Mouse (Mus musculus): Measurements from ENCODE around the gene Pdzrn3.

The Pdzrn3 gene

GRCm38 (mm10) chr6:101327196-101327595, 50.5 kb downstream of the Pdzrn3 start:
- no peak for DNase-seq

DNA sequence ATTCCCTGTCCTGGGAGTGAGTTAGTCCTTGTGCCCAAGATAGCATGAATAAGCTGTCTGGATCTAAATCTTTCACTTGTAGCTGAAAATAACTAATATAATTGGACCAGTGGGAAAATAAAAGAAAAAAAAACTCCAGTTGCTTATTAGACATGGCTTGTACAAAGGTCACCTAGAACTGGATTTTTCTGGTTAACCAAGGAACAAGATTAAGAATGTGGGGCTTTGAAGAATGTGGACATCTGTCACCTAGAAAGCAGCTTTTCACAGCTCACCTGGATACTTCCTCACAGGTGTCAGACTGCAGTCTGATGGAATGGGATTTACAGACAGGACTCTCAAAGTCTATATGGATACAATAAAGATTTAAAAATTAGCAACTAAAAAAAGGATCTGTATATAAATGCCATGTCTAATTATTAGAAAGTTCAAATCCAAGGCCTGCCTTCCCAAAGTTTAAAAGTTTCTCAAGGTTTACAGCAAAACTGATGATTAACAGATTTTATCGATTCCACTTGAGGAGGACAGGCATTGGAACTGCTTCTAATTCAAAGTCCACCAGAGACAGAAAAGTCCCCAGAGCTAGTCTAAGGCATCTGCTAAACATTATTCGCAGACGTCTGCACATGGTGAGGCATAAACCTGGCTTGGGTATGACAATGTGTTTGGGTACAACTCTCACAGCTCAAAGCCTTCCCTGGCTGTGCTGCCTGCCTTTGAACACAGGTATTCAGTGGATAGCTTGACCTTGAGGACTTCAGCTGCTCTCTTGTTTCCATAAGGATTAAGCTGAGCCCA, 51.7 kb downstream of the Pdzrn3 start:
- no peak for DNase-seq

DNA sequence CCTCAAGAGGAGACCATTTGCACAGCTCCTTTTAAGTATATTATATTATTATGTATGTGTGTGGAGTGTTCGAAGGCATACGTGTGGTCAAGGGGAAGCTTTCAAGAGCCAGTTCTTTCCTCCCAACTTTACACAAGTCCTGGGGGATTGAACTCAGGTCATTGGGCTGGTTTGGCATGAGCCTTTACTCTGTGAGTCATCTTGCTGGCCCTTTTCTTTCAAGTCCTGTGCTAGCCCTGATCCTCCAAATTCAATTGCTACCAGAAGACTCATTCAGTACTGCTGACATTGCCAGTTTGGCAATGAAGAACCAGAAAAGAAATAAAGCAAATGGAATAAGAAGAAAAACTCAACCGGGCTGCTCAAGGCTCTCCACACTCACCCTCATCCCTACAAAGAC, 55.1 kb downstream of the Pdzrn3 start:
- DNase-seq = no peak

GRCm38 (mm10) chr6:101320386-101320785, 57.3 kb downstream of the Pdzrn3 start:
- DNase-seq = no peak

- no peak for DNase-seq
These were observed 58.2 kb downstream of the Pdzrn3 start for GRCm38 (mm10) chr6:101319374-101319967.

- DNase-seq = no peak
These were observed 59.2 kb downstream of the Pdzrn3 start for GRCm38 (mm10) chr6:101318530-101318929.

GRCm38 (mm10) chr6:101311446-101311845, 66.3 kb downstream of the Pdzrn3 start:
- DNase-seq = no peak

DNA sequence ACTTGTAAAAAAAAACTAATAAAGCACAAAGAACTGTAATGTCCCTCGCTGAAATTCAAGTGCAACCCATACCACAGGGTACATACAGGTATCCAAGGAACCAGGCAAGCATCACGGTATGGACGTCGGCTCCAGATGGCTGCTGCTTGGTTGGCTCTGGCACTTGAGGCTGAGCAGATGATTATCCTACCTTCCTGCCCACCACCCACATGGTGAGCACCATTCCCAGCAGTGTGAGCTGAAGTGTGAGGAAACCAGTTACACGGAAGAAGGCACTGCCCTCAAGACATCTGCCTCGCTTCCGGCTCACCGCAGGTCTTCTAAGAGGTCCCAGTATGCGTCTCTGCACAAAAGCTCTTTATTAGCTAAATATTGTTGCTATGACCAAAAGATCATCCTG, 67.2 kb downstream of the Pdzrn3 start:
- no peak for DNase-seq

DNA sequence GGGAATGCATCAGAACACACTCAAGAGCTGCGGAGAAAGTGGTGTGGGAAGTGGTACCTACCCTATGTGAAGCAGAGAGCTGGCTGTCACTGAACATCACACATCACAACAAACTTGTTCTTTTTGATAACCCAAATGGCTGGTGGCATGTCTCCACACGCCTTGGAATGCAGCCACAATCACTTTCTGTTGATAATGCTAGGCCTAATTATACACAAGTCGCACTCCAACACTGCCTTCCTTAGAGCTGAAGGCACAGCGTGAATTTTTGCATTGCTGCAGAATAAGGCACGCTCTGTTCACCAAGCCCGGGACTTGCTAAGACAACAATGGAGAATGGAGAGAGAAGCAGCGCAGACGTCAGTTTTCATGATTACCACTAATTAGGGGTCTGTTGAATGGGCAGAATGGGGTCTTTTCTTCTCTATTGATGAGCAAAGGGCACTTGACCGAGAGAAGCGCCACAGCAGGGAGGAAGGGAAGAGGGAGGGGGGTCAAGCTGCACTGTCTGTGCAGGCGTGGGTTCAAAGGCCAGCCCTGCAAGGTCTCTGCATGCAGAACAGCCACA, 69.6 kb downstream of the Pdzrn3 start:
- no peak for DNase-seq

DNA sequence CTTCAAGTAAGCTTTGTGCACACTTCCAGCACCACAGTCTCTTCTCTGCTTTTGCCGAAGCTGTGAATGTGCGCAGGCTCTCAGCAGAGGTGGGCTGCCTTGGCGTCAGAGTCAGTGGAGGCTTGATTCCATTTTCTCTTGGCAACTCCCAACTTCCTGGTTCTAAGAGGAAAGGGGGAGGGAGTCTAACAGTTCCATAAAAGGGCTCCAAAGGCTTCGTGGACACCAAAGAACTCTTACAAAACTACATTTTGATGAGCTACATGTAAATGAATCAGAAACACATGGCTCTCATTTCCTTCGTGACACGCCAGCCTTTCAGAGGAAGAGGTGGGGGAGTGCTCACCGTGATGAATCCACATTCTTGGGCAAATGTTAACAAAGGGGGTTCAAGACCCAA, 70.9 kb downstream of the Pdzrn3 start:
- DNase-seq = no peak

DNA sequence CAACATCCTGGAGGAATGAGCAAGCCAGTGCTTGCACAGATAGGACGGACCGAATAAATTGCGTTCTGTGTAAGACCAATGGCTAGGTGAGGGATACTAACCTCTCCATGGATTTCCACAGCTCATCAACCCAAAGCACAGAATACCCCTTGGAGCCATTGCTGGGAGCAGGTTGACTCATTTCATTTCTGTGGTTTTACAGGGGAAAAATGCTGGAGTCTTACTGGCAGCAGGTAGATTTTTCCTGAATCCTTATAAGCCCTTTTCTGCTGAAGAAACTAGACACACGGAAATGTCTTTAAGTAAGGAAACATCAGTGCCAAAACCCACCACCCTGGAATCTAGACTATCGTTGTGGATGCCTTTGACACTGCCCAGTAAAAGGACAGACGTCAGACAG, 72.2 kb downstream of the Pdzrn3 start:
- DNase-seq = no peak

DNA sequence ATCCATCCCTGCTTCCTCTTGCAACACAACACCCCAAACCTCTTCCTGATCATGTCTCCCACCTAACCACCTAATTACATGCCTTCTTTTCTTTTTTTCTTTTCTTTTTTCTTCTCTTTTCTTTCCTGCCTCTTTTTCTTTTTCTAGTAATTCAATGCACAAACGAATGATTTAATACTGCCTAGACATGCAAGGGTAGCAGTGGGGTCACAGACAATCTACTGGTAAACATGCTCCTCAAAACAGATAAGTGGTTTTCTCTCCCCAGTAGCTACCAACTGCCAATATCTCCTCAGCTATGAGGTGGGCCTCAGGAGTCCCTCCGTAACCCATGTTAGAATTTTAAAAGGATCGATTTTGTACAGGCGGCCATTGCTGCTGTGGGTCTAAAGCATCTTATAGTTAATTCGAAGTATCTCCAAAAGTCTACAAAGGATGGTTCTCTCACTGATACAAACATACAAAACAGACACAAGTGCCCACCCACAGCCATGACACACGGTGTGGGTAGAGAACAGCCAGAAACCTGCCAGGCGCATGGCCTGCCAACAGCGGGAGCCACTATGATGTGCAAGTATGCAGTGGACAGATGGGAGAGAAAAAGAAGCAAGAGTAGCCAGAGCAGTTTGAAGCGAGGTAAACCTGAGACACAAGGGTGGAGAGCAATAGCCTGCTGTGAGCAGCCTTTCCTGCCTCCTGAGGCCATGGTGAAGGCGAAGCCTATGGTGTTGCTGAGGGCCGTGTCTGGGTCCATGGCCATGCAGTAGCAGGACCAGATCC, 73.5 kb downstream of the Pdzrn3 start:
- no peak for DNase-seq

DNA sequence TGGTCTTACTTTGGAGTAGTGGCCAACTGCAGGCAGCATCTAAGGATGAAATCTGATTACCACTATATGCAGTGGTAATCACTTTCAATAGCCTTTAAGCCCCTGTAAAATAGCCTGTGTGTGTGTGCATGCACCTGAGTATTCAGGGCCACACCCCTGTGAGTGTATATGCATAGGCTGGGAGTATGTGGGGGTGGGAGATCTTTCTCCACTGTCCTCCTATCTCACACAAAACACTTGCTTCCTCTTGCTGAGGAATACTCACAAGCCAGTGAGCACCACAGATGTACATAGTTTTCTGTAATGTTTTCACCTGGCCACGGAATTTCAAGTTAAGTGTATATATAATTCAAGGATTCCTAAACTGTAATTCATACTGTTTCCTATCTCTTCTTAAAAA, 74.2 kb downstream of the Pdzrn3 start:
- DNase-seq = no peak

DNA sequence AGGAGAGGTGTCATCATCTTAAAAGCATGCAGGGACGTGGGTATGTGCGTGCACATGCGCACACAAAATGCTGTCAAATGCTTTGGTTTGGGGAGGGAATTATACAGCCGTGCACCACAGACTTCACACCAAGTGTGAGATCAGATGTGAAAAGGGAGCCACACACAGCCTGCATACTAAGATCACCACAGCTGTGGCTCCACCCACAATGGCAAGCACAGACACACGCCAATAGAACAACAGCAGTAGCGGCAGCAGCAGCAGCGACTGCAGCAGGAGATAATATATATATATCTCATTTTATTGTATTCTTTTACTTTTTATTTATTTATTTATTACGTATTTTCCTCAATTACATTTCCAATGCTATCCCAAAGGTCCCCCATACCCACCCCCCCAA, 76.5 kb downstream of the Pdzrn3 start:
- DNase-seq = no peak

- DNase-seq = no peak
These were observed 78.3 kb downstream of the Pdzrn3 start for GRCm38 (mm10) chr6:101299434-101299833.

GRCm38 (mm10) chr6:101297563-101298520, 79.9 kb downstream of the Pdzrn3 start:
- DNase-seq = no peak

GRCm38 (mm10) chr6:101296997-101297396, 80.7 kb downstream of the Pdzrn3 start:
- DNase-seq = no peak

- DNase-seq = no peak
These were observed 81.4 kb downstream of the Pdzrn3 start for GRCm38 (mm10) chr6:101296280-101296679.

GRCm38 (mm10) chr6:101293036-101293572, 84.6 kb downstream of the Pdzrn3 start:
- DNase-seq = no peak

DNA sequence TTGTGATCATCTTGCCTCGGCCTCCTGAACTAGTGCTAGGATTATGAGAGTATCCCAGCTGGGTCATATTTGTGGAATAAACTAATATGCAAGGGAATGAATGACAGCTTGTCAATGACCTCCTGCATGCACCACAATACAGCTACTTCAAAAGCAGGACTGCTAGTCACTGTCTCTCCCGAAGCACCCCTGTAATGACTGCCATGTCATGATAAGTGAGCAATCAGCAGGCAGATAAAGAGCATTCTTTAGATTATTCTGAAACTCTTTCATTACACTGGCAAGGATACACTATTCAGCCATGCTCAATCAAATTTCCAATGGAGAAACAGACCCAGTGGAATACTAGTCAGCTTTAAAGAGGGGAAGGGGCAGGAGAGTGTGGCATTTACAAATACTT, 85.8 kb downstream of the Pdzrn3 start:
- DNase-seq = no peak

- no peak for DNase-seq
These were observed 87.5 kb downstream of the Pdzrn3 start for GRCm38 (mm10) chr6:101290160-101290559.

DNA sequence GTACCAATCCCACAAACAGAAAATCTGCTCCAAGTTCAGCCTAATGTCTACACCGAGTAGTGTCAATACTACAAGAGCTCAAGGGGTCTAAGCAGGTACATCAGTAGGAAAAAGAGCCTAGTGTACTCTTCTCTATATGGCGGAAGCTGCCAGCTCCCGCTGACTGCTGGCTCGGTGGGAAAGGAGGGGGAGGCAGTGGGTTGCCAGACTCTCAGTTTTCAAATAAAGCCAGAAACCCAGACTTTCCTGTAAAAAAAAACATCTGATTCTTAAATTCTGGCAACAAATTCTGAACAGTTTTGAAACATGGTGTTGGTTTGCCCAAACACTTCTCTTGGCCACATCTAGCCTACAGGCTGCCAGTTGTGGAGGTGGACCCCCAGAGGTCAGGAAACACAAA, 88.3 kb downstream of the Pdzrn3 start:
- no peak for DNase-seq
